Mouse (Mus musculus) yolk sac, embryonic 10.5 days (tissue): Measurements from ENCODE around the gene Olfr1441.

Experiments
- DNase-seq: peaks from one replicate; pipeline ENCODE4 v3.0.0-alpha.2; 2017; ENCODE audit warnings: low spot score

The Olfr1441 gene

GRCm38 (mm10) chr19:12417361-12417760, at the start of gene Olfr1441:
Olfr1441 (plus strand) TSS chr19:12417433.
- DNase-seq: no peak

DNA sequence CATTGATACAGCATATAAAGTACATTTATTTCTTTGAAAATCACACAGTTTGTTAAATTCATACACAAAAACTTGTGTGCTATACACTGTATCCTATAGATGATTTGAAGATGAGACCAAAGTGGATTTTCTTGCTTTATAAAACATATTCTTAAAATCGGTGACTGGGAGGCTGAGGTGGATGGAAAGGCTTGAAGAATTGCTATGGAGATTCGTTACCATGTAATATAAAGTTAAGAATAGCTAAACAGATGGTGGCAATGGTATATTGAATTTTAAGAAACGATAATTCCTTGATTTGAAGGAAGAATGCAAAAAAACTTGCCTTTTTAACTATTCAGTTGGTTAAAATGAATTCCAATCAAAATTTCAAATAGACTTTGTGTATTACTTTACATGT, 44.2 kb upstream of the Olfr1441 start:
- no peak for DNase-seq

DNA sequence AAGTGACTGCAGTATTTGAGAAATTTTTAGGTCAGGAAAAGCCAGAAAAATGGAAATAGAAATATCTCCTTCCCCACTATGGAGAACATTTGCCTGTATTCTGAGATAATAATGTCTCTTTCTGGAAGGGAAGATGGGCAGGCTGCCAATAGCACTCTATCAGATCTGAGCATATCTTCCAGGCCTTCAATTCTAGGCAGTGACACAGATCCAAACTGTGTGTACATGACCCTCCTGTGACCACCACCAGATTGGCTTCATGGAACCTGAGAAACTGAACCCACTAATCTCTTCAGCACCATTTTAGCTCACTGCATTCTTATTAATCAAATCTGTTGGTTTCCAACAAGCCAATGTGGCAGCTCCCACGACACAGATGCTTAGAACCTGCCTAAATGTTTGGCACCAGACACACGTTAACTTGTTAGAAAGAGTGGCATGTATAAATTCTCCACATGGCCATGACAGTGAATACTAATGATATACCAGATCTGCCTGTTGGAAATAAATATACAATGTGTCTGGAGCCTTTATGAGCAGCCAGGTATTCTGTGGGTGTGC, 42.7 kb upstream of the Olfr1441 start:
- DNase-seq: no peak

GRCm38 (mm10) chr19:12386979-12387378, 30.3 kb upstream of the Olfr1441 start, which contains the start of gene Olfr1440:
Olfr1440 (plus strand) TSS chr19:12387279.
- no peak for DNase-seq

GRCm38 (mm10) chr19:12413737-12414136, 3.5 kb upstream of the Olfr1441 start:
- no peak for DNase-seq

DNA sequence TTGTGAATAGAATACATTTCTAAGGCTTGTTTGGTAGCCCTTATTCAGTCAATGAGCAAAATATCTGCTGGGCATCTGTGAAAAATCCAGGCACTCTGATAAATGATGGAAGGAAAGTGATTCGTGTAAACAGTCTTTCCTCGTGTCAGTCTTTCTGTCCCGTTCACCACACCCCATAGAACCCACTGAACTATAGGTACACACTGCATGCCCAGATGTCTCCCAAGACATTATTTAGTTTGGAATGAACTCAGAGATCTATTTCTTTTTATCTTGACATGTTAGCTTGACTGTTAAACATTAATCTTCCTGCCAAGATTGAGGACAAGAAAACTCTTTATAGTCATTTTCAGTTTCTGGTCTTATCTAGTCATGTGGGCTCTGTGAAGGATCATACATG, 1.1 kb downstream of the Olfr1441 start:
- no peak for DNase-seq

- no peak for DNase-seq
These were observed 3.3 kb downstream of the Olfr1441 start for GRCm38 (mm10) chr19:12420555-12420954.

GRCm38 (mm10) chr19:12421680-12422079, 4.4 kb downstream of the Olfr1441 start:
- DNase-seq: no peak

- DNase-seq: no peak
These were observed 9.9 kb downstream of the Olfr1441 start for GRCm38 (mm10) chr19:12427101-12427500.

DNA sequence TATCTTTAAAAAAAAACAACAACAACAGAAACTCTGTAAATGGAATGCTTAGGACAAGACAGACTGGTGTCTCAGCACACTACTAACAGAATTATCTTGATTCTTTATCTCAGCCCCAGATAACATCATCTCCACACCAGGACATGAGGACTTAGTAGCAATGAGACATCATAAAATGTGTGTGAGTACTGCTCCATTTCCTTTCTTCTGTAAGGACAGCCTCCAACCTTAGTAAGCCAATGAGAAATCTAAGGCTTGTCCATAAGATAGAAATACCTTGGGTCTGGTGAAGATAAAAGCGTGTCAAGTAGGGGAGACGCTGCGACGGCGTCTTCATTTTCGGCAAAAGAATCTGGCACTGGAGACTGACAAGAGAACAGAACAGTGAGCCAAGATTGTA, 10.4 kb downstream of the Olfr1441 start, which contains the start of gene Pfpl:
Gene Pfpl (plus strand): TSS at position 301 of the 400 bp plus-strand sequence.
- no peak for DNase-seq

- peak; percentile 22 for DNase-seq
These were observed 15.8 kb downstream of the Olfr1441 start for GRCm38 (mm10) chr19:12433033-12433432.

GRCm38 (mm10) chr19:12435011-12435416, 17.8 kb downstream of the Olfr1441 start:
- no peak for DNase-seq

DNA sequence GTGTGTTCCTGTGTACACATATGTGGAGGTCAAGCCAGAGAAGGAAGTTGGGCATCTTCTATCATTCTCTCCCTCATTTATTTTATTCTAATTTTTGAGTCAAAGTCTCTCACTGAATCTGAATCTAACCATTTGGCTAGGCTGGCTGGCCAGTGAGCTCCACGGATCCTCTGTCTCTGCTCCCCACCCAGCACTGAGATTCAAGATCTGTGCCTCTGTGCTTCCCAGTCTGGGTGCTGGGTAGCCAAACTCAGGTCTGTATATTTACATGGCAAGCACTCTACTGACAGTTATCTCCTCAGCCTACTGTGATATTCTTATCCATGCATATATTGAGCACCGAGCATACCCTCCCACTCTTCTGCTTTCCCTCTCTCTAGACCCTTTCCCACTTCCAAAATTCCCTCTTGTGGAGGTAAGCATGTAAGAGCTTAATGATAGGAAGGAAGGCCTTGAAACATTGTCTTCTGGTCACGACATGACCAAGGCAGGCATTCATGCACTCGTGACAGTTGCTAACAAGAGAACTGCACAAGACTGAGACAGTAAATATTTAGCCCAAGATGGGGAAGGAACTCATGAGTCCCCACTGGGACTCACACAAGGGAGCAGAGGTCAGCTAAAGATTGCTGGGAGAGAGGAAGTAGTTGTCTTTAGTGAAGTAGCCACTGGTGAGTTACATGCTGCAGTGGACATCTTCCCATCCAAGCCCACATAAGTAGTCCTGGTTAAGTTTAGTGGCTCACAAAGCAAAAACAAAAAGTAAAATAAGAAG, 18.7 kb downstream of the Olfr1441 start:
- DNase-seq: no peak

DNA sequence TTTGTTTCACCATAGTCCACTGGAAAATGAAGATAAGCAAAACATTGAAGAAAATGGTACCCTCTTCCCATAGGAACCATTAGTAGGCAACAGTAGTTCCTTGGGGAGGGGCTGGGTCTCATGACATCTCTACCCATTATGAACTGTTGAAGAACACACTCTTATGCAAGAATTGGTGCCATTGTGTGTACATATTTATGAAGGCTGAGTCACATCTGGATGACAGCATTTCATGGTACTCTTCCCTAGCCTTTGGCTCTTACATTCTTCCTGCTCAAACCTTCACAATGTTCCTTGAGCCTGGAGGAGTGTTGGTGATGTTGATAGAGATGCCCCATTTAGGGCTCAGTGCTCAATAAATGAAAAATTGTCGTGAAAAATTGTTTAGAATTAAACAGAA, 22.3 kb downstream of the Olfr1441 start:
- no peak for DNase-seq

GRCm38 (mm10) chr19:12440103-12440725, 23.0 kb downstream of the Olfr1441 start:
- DNase-seq: no peak

DNA sequence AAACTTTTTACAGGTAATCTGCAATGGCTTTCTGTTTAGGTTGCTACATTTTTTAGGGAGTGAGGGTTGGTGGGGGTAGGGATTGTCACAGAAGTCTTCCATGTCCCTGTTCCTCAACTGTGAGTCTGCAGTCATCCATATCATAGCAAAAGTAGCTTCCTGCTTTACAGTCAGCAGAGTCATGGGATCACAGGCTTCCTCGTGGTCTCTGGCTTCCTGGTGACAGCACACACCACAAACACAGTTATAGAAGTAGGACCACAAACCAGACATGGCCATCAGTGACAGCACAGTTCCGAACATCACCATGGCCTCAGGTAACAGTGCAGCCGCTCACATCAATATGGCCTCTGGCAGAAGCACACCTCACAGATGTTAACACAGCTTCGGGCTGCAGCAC, 25.3 kb downstream of the Olfr1441 start:
- DNase-seq: no peak

GRCm38 (mm10) chr19:12445014-12445413, 27.8 kb downstream of the Olfr1441 start:
- no peak for DNase-seq

DNA sequence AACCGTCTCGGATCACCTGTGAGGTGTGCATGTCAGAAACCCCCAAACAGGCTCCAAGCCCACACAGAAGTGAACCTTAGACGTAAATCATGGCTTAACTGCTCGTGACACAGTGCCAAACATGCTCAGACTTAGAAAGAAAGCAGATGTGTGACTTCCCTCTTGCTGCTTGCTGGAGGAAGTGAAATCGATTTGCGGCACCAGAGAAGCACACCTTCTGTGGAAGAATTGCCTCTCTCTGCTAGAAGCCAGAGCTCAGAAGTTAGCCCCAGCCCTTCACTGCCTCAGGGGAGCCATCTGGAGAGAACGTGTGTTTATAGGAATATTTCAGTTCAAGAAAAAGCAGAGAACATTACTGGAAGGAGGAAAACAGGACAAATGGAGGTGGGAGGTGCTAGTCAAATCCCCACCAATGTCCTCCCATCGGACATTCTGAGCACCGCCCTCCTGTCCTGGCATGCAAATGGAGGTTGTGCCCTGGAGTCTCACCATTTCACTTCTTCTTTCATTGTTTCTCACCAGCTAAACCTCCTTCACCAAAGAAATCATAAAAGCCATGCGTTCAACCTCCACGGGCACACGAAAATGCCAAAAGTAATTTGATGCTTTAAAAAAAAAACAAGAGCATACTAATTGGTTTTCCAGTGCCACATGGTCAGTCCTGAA, 40.3 kb downstream of the Olfr1441 start:
- no peak for DNase-seq

GRCm38 (mm10) chr19:12459516-12459915, 42.3 kb downstream of the Olfr1441 start:
- DNase-seq: no peak

GRCm38 (mm10) chr19:12460282-12461249, 43.3 kb downstream of the Olfr1441 start, which contains the start of gene Mpeg1:
Mpeg1 (plus strand) TSS chr19:12460779.
- DNase-seq: no peak
